Mouse (Mus musculus) megakaryocyte, embryonic 14.5 days (primary cell): ENCODE results near the gene Brap.

ENCODE experiments used
- FLI1 ChIP-seq: IDR thresholded peaks from 2 replicates; pipeline ENCODE4 v1.6.1; 2012; ENCODE audit warnings: low read length, inconsistent platforms, mixed read lengths
- GATA1 ChIP-seq: IDR thresholded peaks from 3 replicates; pipeline ENCODE4 v1.6.1; 2012; ENCODE audit warnings: mixed read lengths, low read length, inconsistent platforms, borderline replicate concordance

DNA sequence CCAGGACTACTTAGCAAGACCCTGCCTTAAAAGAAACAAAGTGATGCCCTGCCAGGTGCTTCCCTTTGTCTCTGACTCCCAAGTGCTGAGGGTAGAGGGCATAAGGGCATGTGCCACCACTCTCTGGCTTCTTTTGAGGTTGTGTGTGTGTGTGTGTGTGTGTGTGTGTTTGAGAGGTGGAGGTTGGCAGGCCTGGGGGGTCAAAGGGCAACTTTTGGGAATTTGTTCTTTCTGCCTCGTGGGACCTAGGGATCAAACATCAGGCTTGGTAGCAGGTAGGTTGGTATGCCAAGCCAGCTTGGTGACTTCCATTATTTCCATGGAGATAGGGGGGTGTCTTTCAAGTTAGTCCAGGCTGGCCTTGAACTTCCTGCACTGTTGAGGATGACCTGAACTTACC lies 43.0 kb downstream of the Brap start:
- no peak for TF ChIP-seq GATA1
- no peak for TF ChIP-seq FLI1
